Mouse (Mus musculus) liver, adult 2 months (tissue): ENCODE results near the gene Lrfn1. TPM values are rescaled to one million over a fixed set of nuclear protein-coding genes. Genes with fewer than 3 reads are reported as not detected.

Source experiments
- DNase-seq: peaks from one replicate; pipeline ENCODE4 v3.0.0-alpha.2; 2011; ENCODE audit warnings: low read depth, low spot score; ENCODE audit errors: extremely low read depth
- H3K27ac ChIP-seq: fragments of 200-500 bp; replicated peaks from 2 replicates; pipeline ENCODE4 v1.5.1; 2012; ENCODE audit warnings: low read depth, mild to moderate bottlenecking, control low read depth, inconsistent platforms, low read length; ENCODE audit not compliant: insufficient read depth
- H3K27me3 ChIP-seq: fragments of 200-500 bp; 2 replicates; pipeline ENCODE4 v1.6.1; 2012; ENCODE audit warnings: mild to moderate bottlenecking, moderate library complexity, low read length, inconsistent platforms; ENCODE audit not compliant: control insufficient read depth, insufficient read depth
- H3K36me3 ChIP-seq: fragments of 200-500 bp; 2 replicates; pipeline ENCODE4 v1.6.1; 2012; ENCODE audit warnings: low read length, inconsistent platforms; ENCODE audit not compliant: control insufficient read depth, insufficient read depth
- H3K4me1 ChIP-seq: fragments of 200-500 bp; 2 replicates; pipeline ENCODE4 v1.6.1; 2011; ENCODE audit warnings: low read length; ENCODE audit not compliant: control insufficient read depth, insufficient read depth
- H3K4me3 ChIP-seq: fragments of 200-500 bp; 2 replicates; pipeline ENCODE4 v1.5.1; 2011; ENCODE audit warnings: low read depth, mild to moderate bottlenecking, control low read depth, low read length, moderate library complexity; ENCODE audit not compliant: insufficient read depth
- H3K79me2 ChIP-seq: fragments of 200-500 bp; 2 replicates; pipeline ENCODE4 v1.6.1; 2012; ENCODE audit warnings: inconsistent platforms, mild to moderate bottlenecking, low read length, moderate library complexity; ENCODE audit not compliant: control insufficient read depth, insufficient read depth
- H3K9ac ChIP-seq: fragments of 200-500 bp; 2 replicates; pipeline ENCODE4 v1.6.1; 2012; ENCODE audit warnings: low read depth, mild to moderate bottlenecking, control low read depth, inconsistent platforms, low read length
- CTCF ChIP-seq: fragments of 200-500 bp; IDR thresholded peaks from 2 replicates; pipeline ENCODE4 v1.5.1; 2011; ENCODE audit warnings: low read depth, low read length, control low read depth
- POLR2A ChIP-seq: fragments of 200-500 bp; IDR thresholded peaks from 2 replicates; pipeline ENCODE4 v1.6.1; 2011; ENCODE audit warnings: low read length, control low read depth; ENCODE audit not compliant: insufficient read depth; ENCODE audit errors: extremely low read depth
- WGBS: fragments of 180-500 bp; shearing (Covaris S2); methylation state at CpG from one replicate; pipeline ENCODE4 v1.1.7; 2018; 5-methylcytosine and 5-hydroxymethylcytosine counted together
- polyA plus RNA-seq: library from polyadenylated mRNA; depleted of rRNA; stranded (reverse); fragments of >200 nt; gene quantifications from 2 replicates; pipeline ENCODE4 v1.2.3, GENCODE M21; 2012
- total RNA-seq: library from RNA; depleted of rRNA; stranded (reverse); fragments of >200 nt; gene quantifications from 2 replicates; pipeline ENCODE4 v1.2.3, GENCODE M21; 2014

Lrfn1 gene
- total and polyA plus RNA-seq, 2 experiments = 0.18 to 0.70 TPM

DNA sequence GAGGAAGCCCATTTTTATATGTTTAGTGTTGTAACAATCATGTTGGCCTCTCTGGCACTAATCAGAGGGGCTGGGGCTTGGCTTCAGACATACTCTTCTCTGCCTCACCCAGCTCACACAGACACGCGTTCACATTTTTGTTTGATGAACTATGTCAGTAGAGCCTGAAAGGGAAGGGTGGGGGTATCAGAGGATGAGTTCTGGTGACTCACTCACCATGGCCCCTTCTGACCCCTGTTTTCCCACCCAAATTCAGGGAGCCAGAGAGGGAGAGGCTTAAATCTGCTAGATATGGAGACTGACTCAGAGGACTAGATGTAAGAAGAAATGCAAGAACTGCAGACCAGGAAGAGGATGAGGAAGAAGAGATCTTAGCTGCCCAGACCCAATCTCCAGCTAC, 32.4 kb upstream of the Lrfn1 start:
- no peak for DNase-seq
- no peak overlapping the region for H3K4me3 ChIP-seq
- TF ChIP-seq CTCF (no peak), POLR2A (no peak)
- H3K9ac ChIP-seq = no peak overlapping the region
- no peaks in the 10 kb centered on the region for H3K27me3 ChIP-seq
- H3K27ac ChIP-seq = no peak overlapping the region
- peaks cover 43% of the 10 kb centered on the region for H3K36me3 ChIP-seq
- H3K4me1 ChIP-seq = no peaks in the 10 kb centered on the region
- WGBS = 86% methylated on average over 2 of the region's 2 CpGs
- no peaks in the 10 kb centered on the region; the same call in 1 of the 2 replicates for H3K79me2 ChIP-seq

- WGBS = 90% methylated on average over 1 of the region's 1 CpGs
- Histone ChIP-seq H3K4me3 (no peak overlapping the region), H3K27me3 (no peaks in the 10 kb centered on the region), H3K36me3 (peaks cover 34% of the 10 kb centered on the region), H3K9ac (no peak overlapping the region), H3K4me1 (no peaks in the 10 kb centered on the region), H3K27ac (no peak overlapping the region), H3K79me2 (peaks cover 13% of the 10 kb centered on the region; the same call in 1 of the 2 replicates)
- no peak for DNase-seq
- TF ChIP-seq POLR2A = no peak
- no peak for TF ChIP-seq CTCF
These were observed 28.8 kb upstream of the Lrfn1 start for GRCm38 (mm10) chr7:28423018-28423417.

- Histone ChIP-seq H3K27ac (no peak overlapping the region), H3K9ac (no peak overlapping the region), H3K27me3 (no peaks in the 10 kb centered on the region), H3K4me3 (no peak overlapping the region), H3K36me3 (peaks cover 8% of the 10 kb centered on the region), H3K4me1 (no peaks in the 10 kb centered on the region), H3K79me2 (peaks cover 14% of the 10 kb centered on the region; the same call in 1 of the 2 replicates)
- peak; percentile 24 for DNase-seq
- TF ChIP-seq CTCF (no peak), POLR2A (no peak)
These were observed 24.0 kb upstream of the Lrfn1 start for GRCm38 (mm10) chr7:28427738-28428137.

DNA sequence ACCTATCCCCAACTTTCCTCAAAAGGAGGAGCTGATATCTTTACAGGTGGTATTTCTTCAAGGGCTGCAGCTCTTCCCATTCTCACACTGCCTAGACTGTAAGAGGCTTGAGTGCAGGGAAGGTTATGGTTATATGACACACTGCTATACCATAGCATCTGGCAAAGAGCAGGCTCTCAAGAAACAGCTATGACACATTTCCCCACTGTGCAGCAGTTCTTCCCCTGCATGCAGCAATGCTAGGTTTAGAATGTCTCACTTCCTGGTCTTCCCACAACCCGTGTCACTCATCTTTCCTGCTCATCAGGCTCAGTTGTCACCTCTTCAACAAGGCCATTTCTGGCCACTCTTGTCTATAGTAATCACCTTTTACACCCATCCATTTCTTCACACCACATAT, 21.3 kb upstream of the Lrfn1 start:
- no peak overlapping the region for H3K9ac ChIP-seq
- H3K4me1 ChIP-seq = peaks cover 4% of the 10 kb centered on the region; the same call in 1 of the 2 replicates
- no peak for DNase-seq
- H3K36me3 ChIP-seq = peaks cover 3% of the 10 kb centered on the region
- no peak overlapping the region for H3K4me3 ChIP-seq
- no peak for TF ChIP-seq POLR2A
- no peak for TF ChIP-seq CTCF
- WGBS = 68% methylated on average over 1 of the region's 1 CpGs
- peaks cover 14% of the 10 kb centered on the region for H3K79me2 ChIP-seq
- H3K27me3 ChIP-seq = no peaks in the 10 kb centered on the region
- H3K27ac ChIP-seq = no peak overlapping the region

DNA sequence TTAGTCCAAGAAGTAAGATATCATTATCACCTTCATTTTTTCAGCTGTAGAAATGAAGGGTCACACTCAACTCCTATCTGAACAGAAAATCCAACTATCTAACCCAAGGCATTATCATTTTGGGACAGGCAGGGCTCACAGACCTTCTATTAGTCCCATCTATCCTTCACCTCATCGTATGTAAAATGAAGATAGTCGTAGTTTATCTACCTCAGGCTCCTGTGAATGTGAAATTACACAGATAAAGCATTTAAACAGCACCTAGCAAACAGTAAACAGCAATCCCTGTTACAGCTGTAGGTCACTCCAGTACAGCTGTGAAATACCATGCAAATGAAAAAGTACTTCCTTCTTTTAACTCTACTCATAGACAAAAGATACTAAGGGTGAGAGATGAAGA, 19.5 kb upstream of the Lrfn1 start:
- Histone ChIP-seq H3K4me1 (peaks cover 4% of the 10 kb centered on the region; the same call in 1 of the 2 replicates), H3K36me3 (peaks cover 3% of the 10 kb centered on the region), H3K27me3 (no peaks in the 10 kb centered on the region), H3K79me2 (peaks cover 14% of the 10 kb centered on the region), H3K27ac (no peak overlapping the region), H3K4me3 (no peak overlapping the region), H3K9ac (no peak overlapping the region)
- no peak for TF ChIP-seq POLR2A
- TF ChIP-seq CTCF = no peak
- DNase-seq = no peak
- WGBS = 86% methylated on average over 2 of the region's 2 CpGs

- peak overlapping the region; percentile 88 for H3K9ac ChIP-seq
- H3K27me3 ChIP-seq = no peaks in the 10 kb centered on the region
- DNase-seq = no peak
- no peak for TF ChIP-seq CTCF
- peak overlapping the region; percentile 67 for H3K4me3 ChIP-seq
- whole genome bisulfite sequencing = 5% methylated on average over 49 of the region's 70 CpGs
- H3K27ac ChIP-seq = no peak overlapping the region
- peaks cover 4% of the 10 kb centered on the region; the same call in 1 of the 2 replicates for H3K4me1 ChIP-seq
- H3K36me3 ChIP-seq = no peaks in the 10 kb centered on the region; the same call in 1 of the 2 replicates
- peaks cover 8% of the 10 kb centered on the region for H3K79me2 ChIP-seq
These were observed 16.0 kb upstream of the Lrfn1 start for GRCm38 (mm10) chr7:28435660-28436259.
